Mouse (Mus musculus) MEL (cell line): ENCODE data around the gene Armh1.

Source experiments
- CHD1 ChIP-seq: IDR thresholded peaks from 2 replicates; pipeline ENCODE4 v1.6.1; 2012; ENCODE audit warnings: low read depth, mild to moderate bottlenecking, inconsistent platforms, low read length, improper control_type of control experiment
- GATA1 ChIP-seq: IDR thresholded peaks from 2 replicates; pipeline ENCODE4 v1.6.1; 2011; ENCODE audit warnings: low read depth, low read length, improper control_type of control experiment
- JUND ChIP-seq: IDR thresholded peaks from 2 replicates; pipeline ENCODE4 v1.6.1; 2011; ENCODE audit warnings: low read depth, mild to moderate bottlenecking, improper control_type of control experiment, low read length
- MEF2A ChIP-seq: IDR thresholded peaks from 2 replicates; pipeline ENCODE4 v1.6.1; 2014; ENCODE audit warnings: low read depth, mild to moderate bottlenecking, inconsistent platforms, low read length, improper control_type of control experiment; ENCODE audit not compliant: poor library complexity, insufficient replicate concordance, severe bottlenecking; ENCODE audit errors: extremely low read depth
- TAL1 ChIP-seq: IDR thresholded peaks from 2 replicates; pipeline ENCODE4 v1.6.1; 2012; ENCODE audit warnings: mild to moderate bottlenecking, inconsistent platforms, low read length, moderate library complexity, mixed read lengths

DNA sequence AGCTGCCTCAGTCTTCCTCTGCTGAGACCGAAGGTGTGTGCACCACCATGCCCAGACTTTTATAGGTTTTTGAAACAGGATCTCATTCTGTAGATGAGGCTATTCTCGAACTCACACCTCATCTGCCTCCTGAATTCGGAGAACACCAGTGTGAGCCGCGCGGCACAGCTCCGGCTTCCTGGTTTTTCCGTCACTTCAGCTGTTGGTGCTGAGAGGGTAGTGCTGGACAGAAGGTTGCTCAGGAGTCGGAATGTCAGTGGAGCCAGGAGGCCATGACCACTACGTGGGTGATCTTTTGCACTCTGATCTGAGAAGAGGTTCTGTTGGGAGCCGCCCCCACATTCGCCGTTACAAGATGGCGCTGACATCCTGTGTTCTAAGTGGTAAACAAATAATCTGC, 60.1 kb downstream of the Armh1 start:
- TF ChIP-seq TAL1 (no peak), MEF2A (no peak), JUND (no peak), CHD1 (no peak), GATA1 (no peak)
